Mouse (Mus musculus) cerebellum, postnatal 10 days (tissue): Measurements from ENCODE around the gene Vwa8.

Source experiments
- DNase-seq, 2 experiments: peaks; one replicate each; pipeline ENCODE4 v3.0.0; 2021; ENCODE audit warnings: mixed read lengths in 2 of 2

Vwa8 gene

DNA sequence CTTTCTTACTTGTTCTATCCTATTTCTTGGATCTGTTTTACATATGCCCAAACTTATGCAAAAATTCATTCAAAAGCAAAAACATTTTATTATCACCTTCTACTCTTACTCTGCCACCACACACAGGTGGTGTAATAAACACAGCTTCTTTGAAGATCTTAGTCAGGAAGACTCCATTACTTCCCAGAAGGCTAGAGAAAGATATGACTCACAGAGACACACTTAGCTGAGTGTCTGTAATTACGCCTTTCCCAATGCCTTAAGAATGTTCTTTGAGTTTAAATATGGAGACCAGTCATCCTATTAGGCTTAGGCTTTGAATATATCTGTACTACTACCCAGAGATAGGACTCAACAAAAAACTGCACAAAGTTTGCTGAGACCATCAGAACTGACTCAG, 338.1 kb downstream of the Vwa8 start:
- no peak for DNase-seq

DNA sequence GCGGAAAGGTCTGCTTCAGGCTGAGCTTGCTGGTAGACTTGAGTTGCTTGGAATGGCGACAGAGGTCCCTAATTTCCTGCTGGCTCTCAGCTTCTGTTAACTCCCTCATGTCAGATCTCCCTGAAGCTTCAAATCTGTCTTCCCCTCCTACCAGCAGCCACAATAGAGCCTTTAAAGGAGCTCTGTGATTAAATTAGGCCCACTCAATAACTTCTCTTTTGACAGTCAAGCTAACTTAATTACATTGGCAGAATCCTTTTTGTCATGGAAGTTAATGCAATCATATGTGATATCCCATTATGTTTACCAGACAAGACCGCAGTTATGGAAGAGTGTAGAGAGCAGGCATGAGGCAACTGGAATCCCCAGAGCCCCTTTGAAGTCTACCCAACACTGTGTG, 347.9 kb downstream of the Vwa8 start:
- peak in 1 of 2 experiments; percentile 0 for DNase-seq

DNA sequence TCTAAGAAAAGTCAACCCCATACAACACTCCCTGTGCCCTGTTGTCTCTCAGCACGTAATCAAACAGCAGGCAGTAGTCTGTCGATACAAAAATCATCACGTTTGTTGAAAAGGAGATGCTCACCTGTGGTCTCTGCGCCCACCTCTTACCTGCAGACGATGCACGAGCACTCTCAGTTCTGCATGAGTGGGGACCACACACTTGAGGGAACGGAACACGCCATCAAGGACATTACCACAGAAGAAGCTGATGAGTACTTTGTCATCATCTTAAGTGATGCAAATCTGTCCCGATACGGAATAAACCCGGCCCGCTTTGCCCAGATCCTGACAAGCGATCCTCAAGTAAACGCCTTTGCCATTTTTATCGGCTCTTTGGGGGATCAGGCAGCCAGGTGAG, 349.2 kb downstream of the Vwa8 start:
- DNase-seq: peak in 1 of 2 experiments; percentile 1

DNA sequence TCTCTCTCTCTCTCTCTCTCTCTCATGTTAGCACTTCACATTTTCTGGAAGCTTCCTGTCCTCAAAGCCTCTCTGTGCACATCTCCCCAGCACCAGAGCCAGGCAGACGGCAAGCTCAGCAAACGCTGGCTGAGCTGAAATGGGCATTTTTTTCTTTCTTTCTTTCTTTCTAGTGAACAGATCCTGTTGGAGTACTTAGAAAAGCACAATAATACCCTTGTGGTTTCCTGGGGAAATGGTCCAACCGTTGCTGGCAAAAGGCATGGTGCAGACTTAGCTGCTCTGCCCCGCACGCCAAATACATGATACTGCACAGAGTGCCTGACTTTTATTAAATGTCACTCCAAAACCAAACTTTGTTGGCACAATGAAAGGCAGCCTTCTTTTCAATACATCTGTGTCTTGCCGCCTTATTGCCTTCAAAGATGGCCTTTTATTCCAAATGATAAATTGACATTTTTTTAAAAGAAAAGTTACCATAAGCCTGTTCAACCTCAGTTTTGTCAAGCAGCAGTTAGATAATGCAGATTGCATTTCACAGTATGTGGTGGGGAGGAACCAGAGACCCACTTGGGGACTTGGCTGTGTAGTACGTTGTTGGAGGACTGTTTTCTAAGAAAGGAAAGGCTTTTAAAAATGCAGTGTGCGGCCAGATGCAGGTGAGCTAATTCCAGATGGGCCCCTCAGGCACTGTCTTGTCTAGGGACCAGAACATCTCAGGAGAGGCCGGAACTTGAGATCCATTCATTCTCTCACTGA, 351.5 kb downstream of the Vwa8 start:
- DNase-seq: peak; percentile 74 to 80

DNA sequence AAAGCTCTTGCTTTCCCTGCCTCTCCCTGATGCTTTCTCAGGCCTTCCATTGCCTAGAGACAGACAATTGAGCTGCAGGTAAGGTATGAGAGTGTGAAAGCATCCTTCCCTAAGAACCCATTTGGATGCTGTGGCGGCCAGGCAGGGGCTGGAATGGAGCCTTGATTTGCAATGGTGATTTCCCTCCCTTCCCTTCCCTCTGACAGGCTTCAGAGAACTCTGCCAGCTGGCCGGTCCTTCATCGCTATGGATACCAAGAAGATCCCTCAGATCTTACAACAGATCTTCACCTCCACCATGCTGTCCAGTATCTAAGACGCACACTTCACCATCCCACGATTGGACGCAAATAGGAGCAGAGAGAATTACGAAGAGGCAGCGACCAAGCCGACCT, 352.0 kb downstream of the Vwa8 start:
- peak; percentile 80 to 88 for DNase-seq

DNA sequence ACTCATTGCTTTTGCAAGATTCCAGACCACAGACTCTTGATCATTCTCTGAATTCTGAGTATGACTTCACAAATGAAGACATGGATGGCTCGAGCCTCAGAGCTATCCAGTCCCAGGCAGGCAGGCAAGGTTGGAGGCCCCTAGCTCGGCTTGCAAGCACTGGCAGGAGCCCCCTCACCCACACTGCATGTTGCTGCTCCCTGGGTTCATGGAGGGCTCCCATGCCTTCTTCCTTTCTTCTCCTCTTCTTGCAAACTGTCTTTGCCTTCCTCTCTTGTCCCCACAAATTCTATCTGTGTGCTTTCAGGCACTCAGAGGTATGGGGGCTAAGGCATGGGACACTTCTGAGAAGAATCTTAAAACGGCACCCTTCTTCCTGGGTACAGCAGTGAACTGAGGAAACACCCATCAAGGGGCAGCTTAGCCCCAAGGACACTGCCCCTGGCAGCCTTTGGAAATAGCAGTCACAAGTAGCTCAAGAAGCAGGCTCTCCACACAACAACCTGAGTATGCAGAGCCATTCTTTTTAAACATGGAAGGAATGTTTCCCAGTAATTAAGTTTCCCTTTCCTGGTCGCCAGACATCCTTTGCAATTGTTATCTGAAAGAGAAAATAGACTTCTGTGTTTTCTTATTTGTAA, 354.0 kb downstream of the Vwa8 start:
- peak in 1 of 2 experiments; percentile 2 for DNase-seq

DNA sequence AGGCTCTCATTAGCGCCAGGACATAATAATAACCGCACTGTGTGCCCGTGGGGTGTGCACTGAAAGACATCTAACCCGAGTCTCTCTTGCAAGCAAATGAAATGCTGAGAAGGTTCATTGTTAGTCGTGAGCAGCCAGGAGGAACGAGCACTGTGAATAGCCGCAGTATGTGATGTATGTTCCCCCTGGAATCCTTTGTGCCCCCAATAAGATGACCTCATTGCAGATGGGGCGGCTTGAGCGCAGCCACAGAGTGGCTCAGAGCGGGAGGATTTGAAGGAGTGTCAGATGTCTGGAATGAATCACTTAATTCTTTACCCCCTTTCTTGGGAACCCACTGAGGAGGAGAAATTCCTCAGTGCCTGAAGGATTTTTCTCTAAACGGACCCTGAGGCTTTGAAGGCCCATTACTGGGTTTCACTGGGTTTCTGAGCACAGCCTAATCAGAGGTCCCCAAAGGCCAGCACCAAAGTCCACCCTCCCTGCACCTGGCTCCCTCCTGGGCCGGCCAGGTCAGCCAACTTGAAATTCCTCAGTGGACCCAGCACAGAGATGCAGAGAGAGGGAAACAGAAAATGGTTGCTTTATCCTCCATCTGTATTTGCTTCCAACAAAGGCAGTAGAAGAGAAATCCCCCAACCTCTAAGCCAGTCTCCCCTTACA, 354.8 kb downstream of the Vwa8 start:
- DNase-seq: peak in 1 of 2 experiments; percentile 13

DNA sequence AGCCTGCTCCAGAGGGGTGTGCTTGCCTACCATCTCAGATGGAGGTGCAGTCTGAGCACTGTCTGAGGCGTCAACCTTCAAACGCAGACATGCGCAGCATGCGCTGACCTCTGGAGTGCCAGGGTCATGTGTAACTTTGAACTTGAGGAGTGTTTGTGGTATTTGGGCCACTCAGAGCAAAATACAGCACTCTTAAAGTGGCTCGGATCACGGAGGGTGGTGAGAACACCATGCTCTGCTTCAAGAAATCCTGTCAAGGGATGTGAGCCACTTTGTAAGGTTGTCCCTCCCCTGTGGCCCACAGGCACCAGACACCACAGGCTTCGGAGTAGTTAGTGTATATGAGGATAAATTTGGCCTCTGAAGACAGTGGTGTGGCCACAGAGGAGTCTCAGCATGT, 356.0 kb downstream of the Vwa8 start:
- peak in 1 of 2 experiments; percentile 1 for DNase-seq

DNA sequence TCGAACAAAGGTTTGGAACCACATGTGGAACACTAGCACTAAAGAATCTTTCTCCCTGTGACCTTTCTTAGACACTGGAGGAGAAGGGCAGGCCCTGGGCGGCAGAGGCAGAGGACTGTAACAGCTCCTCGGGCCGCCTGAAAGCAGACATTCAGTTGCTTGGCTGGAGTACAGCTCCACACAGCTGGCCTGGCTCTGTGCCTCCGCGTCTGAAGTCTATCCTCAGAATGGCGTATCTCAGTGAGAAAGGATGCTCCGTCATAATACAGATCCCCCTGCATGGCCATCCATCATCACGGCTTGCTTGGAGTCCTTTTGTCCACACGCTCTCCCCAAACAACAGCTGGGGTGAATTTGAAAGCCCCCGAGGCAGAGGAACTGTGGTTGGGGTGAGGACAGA, 357.4 kb downstream of the Vwa8 start:
- DNase-seq: peak; percentile 85 to 88

DNA sequence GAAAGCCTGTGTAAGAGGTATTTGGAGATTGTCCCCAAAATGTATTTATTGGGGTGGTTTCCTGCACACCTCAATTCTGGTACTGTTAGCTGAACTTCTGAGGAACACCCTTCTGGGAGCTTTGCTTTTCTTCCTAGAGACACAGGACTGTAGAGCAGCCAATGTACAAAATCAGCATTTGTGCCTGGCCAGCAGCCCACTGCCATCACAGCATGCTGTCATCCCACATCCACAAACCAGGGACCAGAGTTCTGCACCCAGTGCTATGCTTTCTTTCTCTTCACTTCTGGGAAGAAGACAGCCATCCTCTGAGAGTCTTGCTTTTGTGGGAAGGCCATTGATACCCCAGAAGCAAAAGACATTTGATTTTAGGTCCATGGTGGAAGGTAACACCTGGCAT, 359.6 kb downstream of the Vwa8 start:
- peak in 1 of 2 experiments; percentile 38 for DNase-seq

DNA sequence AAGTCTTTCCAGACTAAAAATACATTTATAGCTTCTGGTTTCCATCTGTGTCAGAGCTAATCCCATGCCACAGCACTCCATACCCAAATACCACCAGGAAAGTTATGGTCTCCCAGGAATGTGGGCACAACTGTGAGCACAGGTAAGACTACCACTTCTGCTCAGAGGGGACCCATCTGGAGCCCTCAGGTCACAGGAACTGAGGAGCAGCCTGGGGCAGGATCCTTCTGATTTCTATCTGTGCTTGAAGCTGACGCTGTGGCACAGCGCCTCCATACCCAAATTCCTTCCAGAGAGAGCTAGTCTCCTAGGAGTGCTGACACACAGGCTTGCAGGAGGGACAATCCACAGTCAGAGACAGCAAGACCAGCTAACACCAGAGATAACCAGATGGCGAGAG, 361.0 kb downstream of the Vwa8 start:
- DNase-seq: no peak

DNA sequence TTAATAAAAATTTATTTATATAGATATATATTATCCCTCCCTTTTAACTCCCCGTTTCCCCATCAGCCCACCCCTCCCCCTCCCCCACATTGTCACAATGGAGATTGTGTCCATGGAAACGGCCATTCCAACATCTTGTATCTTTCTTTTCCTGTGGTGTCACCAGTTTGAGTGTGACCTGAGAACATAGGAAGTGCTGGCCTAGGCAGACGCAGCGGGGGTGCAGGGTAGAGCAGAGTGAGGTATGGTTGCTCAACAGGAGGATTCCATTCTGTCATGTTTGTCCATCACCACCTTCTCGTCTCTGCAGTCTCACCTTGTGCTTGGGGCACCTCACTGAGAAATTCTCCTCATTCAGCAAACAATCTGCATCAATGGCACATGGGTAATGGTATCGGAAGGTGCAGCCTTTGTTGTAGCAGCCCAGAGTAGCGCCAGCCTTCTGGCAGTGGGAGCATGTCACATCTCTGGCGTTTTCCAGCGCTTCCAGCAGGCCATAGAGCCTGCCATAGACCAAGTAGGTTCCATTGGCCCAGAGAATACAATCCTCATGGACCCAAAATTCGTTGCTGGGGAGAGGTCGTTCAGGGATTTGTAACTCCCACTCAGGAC, 363.6 kb downstream of the Vwa8 start:
- no peak for DNase-seq

DNA sequence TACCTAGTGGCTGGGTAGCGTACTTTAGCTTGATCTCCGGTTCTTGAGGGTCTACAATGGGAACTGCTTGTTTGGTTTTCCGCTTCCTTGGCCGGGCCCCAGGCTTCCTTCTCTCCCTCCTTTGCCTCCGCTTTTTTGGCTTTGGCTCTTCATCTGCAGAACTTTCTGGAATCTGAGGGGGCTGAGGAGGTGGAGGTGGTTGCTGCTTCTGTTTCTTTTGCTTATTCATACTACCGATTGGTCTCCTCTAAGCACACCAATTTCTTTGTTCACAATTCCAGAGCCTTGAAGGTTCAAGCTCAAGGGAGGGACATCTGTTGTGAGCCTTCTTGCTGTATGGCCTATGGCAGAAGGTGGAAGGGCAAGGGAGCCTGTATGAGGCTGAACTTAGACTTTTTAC, 365.3 kb downstream of the Vwa8 start:
- DNase-seq: no peak

DNA sequence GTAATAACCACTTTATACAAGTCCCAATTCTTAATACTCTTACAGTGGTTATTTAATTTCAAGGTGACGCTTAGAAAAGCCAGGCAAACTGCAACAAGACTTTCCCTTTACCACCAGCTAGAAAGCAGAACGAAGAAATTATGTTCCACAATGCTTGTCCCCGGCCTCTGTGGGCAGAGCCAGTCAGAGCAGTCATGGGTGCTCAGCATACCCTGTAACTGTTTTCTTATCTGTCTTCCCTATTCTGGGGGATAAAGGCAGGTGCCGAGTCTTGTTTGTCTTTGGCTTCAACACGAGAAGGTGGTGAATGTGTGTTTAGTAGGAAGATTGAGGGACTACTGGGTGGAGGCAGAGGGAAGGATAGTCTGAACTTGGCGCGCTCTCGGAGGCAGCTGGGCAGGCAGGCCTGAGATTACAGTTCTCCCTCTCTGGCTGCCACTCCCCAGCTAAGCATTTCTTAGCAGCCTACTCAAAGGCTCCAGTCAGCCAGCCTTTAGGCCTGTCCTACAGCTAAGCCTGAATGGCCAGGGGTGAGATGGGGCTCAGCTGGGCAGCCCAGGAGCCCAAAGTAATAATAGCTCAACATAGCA, 365.9 kb downstream of the Vwa8 start:
- DNase-seq: peak in 1 of 2 experiments; percentile 40

DNA sequence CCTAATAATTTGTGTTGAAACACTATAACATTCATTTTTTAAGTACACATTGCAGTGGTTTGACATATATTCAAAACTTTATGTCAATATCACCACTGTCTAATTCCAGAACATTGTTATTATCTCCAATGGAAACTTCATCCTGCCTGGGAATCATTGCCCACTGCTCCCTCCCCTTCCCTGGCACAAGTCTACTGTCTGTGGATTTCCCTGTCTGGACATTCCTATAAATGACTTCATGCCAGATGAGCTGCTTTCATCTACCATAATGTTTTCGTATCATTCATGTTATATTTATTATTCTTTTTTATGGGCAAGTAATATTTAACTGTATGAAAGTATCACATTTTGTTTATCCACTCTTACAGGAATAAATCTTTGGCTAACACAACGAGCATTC, 367.5 kb downstream of the Vwa8 start:
- no peak for DNase-seq

DNA sequence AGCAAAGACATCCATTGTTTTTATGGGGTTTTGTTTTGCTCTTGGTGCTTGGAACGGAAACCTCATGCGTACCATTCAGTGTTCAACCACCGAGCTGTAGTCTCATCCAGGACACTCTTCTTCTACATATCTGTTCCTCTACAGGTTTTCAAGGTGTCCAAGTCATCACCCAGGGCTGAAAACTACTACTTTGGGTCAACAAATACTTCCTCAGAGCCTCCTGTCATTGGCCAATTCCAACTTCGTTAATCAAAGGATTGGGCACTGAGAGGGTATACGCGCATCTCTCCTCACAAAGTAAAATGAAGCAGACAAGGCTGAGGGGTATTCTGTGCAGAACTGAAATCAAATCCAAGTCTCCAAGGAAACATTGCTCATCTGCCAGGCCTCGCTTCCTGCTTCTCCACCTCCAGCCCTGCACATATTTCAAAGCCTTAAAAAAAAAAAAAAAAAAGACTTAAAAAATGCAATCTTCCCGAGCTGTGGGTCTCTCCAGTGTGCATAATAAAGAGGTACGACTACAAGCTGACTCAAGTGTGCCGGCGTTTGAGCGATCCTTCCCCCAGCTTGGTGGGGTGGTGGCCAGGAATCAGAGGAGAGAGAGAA, 374.7 kb downstream of the Vwa8 start:
- no peak for DNase-seq

DNA sequence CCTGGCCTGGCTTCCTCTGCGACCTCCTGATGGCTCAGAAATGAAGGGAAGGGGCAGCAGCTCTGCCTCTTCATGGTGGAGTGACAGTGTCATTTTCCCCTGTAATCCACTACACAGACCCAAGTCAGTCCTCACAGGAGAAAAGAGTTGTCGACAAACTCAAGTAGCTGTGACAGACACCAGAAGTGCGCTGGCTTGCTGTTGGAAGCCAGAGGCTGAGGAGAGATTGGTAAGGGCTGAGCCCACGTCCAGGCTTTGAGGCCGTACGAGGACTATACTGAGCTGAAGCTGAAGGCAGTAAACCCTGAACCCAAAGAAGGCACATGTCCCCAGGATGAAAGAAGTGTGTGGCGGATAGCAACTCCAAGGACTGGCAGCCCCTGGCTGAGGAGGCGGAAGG, 376.6 kb downstream of the Vwa8 start:
- DNase-seq: no peak

DNA sequence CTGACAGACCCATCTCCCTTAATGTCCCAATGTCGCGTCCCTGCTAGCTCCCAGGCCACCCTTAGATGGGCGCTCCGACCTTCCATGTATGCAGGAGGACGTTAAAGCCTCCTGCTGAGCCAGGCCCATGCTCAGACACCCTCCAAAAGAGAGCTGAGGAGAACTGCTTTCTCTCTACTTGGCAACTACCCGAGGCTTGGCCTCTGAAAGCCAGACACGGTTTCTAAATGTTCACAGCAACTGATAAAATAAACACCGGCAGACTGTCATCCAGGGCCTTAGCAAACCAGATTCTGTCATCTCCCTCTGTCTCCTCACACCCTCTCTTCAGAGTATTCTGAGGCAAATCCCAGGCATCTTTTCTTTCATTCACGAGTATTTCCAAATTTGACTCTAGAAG, 377.2 kb downstream of the Vwa8 start:
- no peak for DNase-seq

DNA sequence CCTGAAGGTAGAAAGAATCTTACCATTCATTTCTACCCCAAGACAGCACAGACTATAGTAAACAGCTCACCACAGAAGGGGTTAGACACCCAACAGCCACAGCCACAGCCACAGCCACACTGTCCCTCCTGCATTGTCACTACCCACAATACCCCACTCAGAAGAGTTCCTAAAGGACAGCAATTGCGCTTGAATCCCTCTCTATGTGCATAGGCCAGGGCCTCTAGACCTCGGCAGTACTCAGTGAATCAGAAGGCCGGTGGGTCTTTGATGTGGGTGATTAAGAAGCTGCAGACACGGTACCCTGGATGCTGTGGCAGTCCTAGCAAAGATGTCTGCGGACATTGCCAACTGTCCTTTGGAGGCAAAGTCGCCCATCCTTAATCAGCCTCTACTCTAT, 377.9 kb downstream of the Vwa8 start:
- DNase-seq: no peak

DNA sequence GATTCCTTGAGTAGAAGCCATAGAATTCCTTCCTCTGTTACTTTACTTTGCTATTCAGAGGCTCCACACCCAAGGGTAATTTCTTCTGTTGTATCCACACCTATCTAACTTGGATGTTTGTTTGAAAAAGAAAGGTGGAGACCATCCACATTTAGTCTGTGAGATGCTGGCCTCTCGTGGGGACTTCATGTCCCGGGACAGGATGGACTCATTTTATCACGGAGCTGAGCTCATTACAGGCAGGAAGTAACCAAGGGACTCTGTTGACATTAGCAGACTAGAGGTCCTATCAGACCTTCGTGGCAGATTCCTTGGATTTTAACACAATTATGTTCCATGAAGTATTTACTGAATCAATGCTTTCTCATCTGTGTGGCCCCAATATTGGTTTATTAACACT, 379.1 kb downstream of the Vwa8 start:
- no peak for DNase-seq

DNA sequence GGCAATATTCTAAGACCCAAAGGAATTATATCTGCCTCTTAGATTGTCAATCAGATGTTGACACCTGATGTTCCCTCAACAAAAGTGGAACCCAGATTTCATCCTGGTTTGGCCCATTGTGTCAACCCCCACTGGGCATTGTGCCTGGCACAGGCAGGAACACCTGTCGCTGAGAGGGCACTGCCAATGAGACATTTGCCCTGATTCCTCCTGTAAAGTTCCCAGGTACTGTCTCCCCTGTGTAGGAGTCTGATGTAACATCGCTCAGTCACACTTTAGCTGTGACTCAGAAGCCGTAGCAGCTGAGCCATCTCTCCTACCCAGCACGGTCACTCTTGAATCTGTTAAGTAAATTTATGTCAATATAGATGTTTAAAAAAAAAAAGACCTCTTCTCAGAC, 382.8 kb downstream of the Vwa8 start:
- DNase-seq: peak; percentile 55 to 63

DNA sequence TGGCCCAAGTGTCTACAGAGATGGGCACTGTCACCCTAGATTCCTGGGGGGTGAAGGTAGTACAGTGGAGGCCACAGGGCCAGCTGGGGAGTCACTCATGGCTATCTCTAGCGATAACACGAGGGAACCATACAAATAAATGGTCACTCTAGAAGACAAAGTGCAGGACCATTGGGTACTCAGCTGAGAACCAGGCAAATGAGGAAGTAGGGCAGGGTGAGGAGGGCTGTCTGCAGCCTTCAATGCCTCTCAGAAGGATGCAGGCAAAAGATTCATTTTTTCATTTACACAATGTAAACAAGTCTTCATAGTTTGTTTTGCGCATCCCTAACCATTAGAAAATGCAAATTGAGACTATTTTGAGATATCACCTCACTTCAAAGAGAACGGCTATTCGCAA, 384.8 kb downstream of the Vwa8 start:
- peak in 1 of 2 experiments; percentile 1 for DNase-seq

DNA sequence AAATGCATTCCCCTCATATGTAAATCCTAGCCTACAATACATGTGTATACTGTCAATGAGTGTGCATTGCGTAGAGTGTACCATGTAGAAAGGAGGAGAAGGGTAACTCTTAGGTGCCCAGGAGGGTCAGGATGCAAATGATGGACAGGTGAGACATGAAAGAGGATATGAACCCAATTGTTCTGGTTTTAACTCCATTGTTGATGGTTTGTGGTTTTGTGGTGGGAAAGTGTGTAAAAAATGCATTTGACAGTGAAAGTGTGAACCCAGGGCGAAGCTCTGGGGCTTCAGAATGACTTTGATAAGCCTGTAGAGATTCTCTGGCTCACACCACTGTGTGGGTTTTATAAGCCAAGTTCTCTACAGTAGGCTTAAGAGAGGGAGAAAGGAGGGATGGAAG, 385.7 kb downstream of the Vwa8 start:
- peak in 1 of 2 experiments; percentile 1 for DNase-seq
